In the genomic region with DNA sequence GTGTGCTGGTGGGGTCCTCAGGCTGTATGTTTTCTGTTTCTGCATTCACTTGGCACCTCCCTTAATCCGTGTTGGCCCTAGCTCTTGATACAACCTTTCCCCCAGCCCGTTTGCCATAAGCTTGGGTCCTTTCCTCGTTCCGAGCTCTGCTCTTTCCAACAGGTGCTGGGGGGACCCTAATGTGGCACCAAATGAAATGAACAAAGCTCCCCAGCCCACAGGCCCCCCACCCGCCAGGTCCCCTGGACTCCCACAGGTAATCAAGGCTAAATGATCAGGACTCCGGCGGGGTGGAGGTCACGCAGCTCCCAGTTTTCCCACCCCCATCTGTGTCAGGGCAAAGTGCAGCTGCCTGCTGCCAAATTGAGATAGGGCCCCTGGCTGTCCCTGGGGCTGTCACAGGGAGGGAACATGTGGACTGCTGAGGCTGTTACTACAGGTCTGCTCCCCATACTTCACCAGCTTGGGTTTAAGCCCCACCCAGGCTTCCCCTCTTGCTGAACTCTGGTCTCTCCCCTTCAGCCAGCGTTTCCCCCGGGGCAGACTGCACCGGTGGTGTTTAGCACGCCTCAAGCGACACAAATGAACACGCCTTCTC, we compare ENCODE assay signal across 7 mouse cellular contexts. TPM values are rescaled to one million over a fixed set of nuclear protein-coding genes. Genes with fewer than 3 reads are reported as not detected.
DNase-seq lines count a peak whose midpoint lies in the region; ATAC-seq and TF ChIP-seq lines count a peak whose summit lies in the region.

No protein-coding gene starts in this region.

- H3K4me1 ChIP-seq in E14TG2a.4 (replicated peaks; ENCODE audit: low read depth, low read length): peaks cover 64% of the 10 kb centered on the region
- peaks cover 64% of the 10 kb centered on the region for H3K4me1 ChIP-seq in erythroblast, embryonic 14.5 days (ENCODE audit: control insufficient read depth)
- peaks cover 18% of the 10 kb centered on the region for H3K4me1 ChIP-seq in hindbrain, postnatal 0 days (ENCODE audit: insufficient read depth, low read length)
- peaks cover 19 to 30% of the 10 kb centered on the region in 2 experiments for H3K4me1 ChIP-seq in liver, embryonic 14.5 days (replicated peaks; ENCODE audit: control insufficient read depth in 2 of 2, insufficient read depth in 2 of 2, low read length in 1 of 2)

- H3K36me3 ChIP-seq in E14TG2a.4 (ENCODE audit: insufficient read depth, low read length): peaks cover 50% of the 10 kb centered on the region
- peaks cover 50% of the 10 kb centered on the region for H3K36me3 ChIP-seq in erythroblast, embryonic 14.5 days (ENCODE audit: control insufficient read depth)
- H3K36me3 ChIP-seq in hindbrain, postnatal 0 days (ENCODE audit: insufficient read depth, low read length): peaks cover 23% of the 10 kb centered on the region
- H3K36me3 ChIP-seq in liver, embryonic 14.5 days (replicated peaks; ENCODE audit: control insufficient read depth, insufficient read depth, low read depth): peaks cover 42% of the 10 kb centered on the region

- H3K9me3 ChIP-seq in E14TG2a.4 (ENCODE audit: low read length): no peaks in the 10 kb centered on the region
- H3K9me3 ChIP-seq in erythroblast, embryonic 14.5 days (ENCODE audit: control insufficient read depth, low read length): no peaks in the 10 kb centered on the region
- no peaks in the 10 kb centered on the region for H3K9me3 ChIP-seq in hindbrain, postnatal 0 days (ENCODE audit: low read length)
- H3K9me3 ChIP-seq in liver, embryonic 14.5 days (ENCODE audit: control insufficient read depth, low read length): no peaks in the 10 kb centered on the region

- H3K27ac ChIP-seq in hindbrain, postnatal 0 days: peak overlapping the region; percentile 92
- peak overlapping the region; percentile 65 for H3K27ac ChIP-seq in liver, embryonic 14.5 days

- peak overlapping the region; percentile 95 for H3K4me3 ChIP-seq in E14TG2a.4 (replicated peaks; ENCODE audit: low read length)
- H3K4me3 ChIP-seq in erythroblast, embryonic 14.5 days (replicated peaks): peak overlapping the region; percentile 94
- H3K4me3 ChIP-seq in hindbrain, postnatal 0 days (ENCODE audit: low read length): peak overlapping the region; percentile 88
- peak overlapping the region; percentile 84 to 86 for H3K4me3 ChIP-seq in liver, embryonic 14.5 days (ENCODE audit: insufficient read depth in 1 of 2, low read depth in 2 of 2, low read length in 2 of 2)

- H3K4me2 ChIP-seq in hindbrain, postnatal 0 days (ENCODE audit: low read depth, low read length): peak overlapping the region; percentile 94
- H3K4me2 ChIP-seq in liver, embryonic 14.5 days (ENCODE audit: low read depth): peak overlapping the region; percentile 77

- WGBS in hindbrain, postnatal 0 days: 10% methylated on average over 14 of the region's 14 CpGs
- under 1% methylated on average over 14 of the region's 14 CpGs for WGBS in liver, embryonic 14.5 days (ENCODE audit: insufficient replicate concordance)

- no peaks in the 10 kb centered on the region for H3K27me3 ChIP-seq in E14TG2a.4 (ENCODE audit: insufficient read depth, low read length)
- H3K27me3 ChIP-seq in erythroblast, embryonic 14.5 days (ENCODE audit: control insufficient read depth): no peaks in the 10 kb centered on the region
- H3K27me3 ChIP-seq in hindbrain, postnatal 0 days (ENCODE audit: insufficient read depth, low read length): no peaks in the 10 kb centered on the region
- H3K27me3 ChIP-seq in liver, embryonic 14.5 days (ENCODE audit: control insufficient read depth, insufficient read depth, low read length): no peaks in the 10 kb centered on the region

- peak; percentile 60 for TF ChIP-seq EP300 in liver, embryonic 14.5 days (IDR thresholded peaks at IDR 0.05; ENCODE audit: low read depth)

- DNase-seq in adipocyte (ENCODE audit: low spot score): peak; percentile 75
- DNase-seq in hindbrain, postnatal 0 days (ENCODE audit: low spot score): no peak
- peak; percentile 64 to 68 (median 68) for DNase-seq in liver, embryonic 14.5 days (ENCODE audit: low read depth in 3 of 3, low spot score in 3 of 3)
- DNase-seq in spleen, postnatal 10 days (ENCODE audit: low spot score in 2 of 2): peak; percentile 61 to 66
- DNase-seq in layer of hippocampus, postnatal 25 days (ENCODE audit: extremely low spot score in 1 of 2, low spot score in 1 of 2): no peak

- TF ChIP-seq CTCF in E14TG2a.4 (conservative IDR thresholded peaks at IDR 0.05; ENCODE audit: low read length): no peak
- no peak for TF ChIP-seq CTCF in hindbrain, postnatal 0 days (IDR thresholded peaks at IDR 0.05; ENCODE audit: low read depth)
- no peak for TF ChIP-seq CTCF in liver, embryonic 14.5 days (IDR thresholded peaks at IDR 0.05; ENCODE audit: low read depth)

- H3K9ac ChIP-seq in hindbrain, postnatal 0 days (replicated peaks; ENCODE audit: low read length): peak overlapping the region; percentile 96
- peak overlapping the region; percentile 92 for H3K9ac ChIP-seq in liver, embryonic 14.5 days (replicated peaks)

- ATAC-seq in hindbrain, postnatal 0 days: no peak
- ATAC-seq in liver, embryonic 14.5 days (ENCODE audit: insufficient read depth): peak; percentile 66

RNA-seq across cellular contexts. Expression of gene Eif4g1, which starts 5.7 kb away (rescaled TPM):
- 37.6 and 54.8 TPM in 2 replicates for polyA plus RNA-seq in erythroblast, embryonic 14.5 days (2012)
- total RNA-seq in hindbrain, postnatal 0 days (2014; rRNA removed): 424 and 428 TPM in 2 replicates
- polyA plus RNA-seq in hindbrain, postnatal 0 days (2015; fragmentation: Nextera tagmentation; extraction: Ambion mirVana): 115 and 124 TPM in 2 replicates
- polyA plus RNA-seq in liver, embryonic 14.5 days (2012; rRNA removed): 76.0 and 101 TPM in 2 replicates
- 65.1 and 76.7 TPM in 2 replicates for polyA plus RNA-seq in liver, embryonic 14.5 days (2014; fragmentation: Nextera tagmentation; extraction: Ambion mirVana)
- total RNA-seq in layer of hippocampus, postnatal 25 days (2021): 100 to 1,000 TPM; 289 to 306 TPM

RNA-seq across cellular contexts. Expression of gene Fam131a, which starts 19.2 kb away (rescaled TPM):
- 0.26 and 0.29 TPM in 2 replicates for polyA plus RNA-seq in erythroblast, embryonic 14.5 days (2012)
- total RNA-seq in hindbrain, postnatal 0 days (2014; rRNA removed): 130 and 147 TPM in 2 replicates
- 49.0 and 55.4 TPM in 2 replicates for polyA plus RNA-seq in hindbrain, postnatal 0 days (2015; fragmentation: Nextera tagmentation; extraction: Ambion mirVana)
- polyA plus RNA-seq in liver, embryonic 14.5 days (2012; rRNA removed): 1.0 and 1.4 TPM in 2 replicates
- 1.3 TPM in 2 replicates for polyA plus RNA-seq in liver, embryonic 14.5 days (2014; fragmentation: Nextera tagmentation; extraction: Ambion mirVana)
- 100 to 1,000 TPM; 489 to 490 TPM for total RNA-seq in layer of hippocampus, postnatal 25 days (2021)

RNA-seq across cellular contexts. Expression of gene Psmd2, which starts 22.4 kb away (rescaled TPM):
- 19.6 and 22.4 TPM in 2 replicates for polyA plus RNA-seq in erythroblast, embryonic 14.5 days (2012)
- 192 and 196 TPM in 2 replicates for total RNA-seq in hindbrain, postnatal 0 days (2014; rRNA removed)
- 308 and 314 TPM in 2 replicates for polyA plus RNA-seq in hindbrain, postnatal 0 days (2015; fragmentation: Nextera tagmentation; extraction: Ambion mirVana)
- polyA plus RNA-seq in liver, embryonic 14.5 days (2012; rRNA removed): 61.5 and 89.2 TPM in 2 replicates
- 162 and 165 TPM in 2 replicates for polyA plus RNA-seq in liver, embryonic 14.5 days (2014; fragmentation: Nextera tagmentation; extraction: Ambion mirVana)
- 100 to 1,000 TPM; 220 to 240 TPM for total RNA-seq in layer of hippocampus, postnatal 25 days (2021)

RNA-seq across cellular contexts. Expression of gene Polr2h, which starts 43.7 kb away (rescaled TPM):
- polyA plus RNA-seq in erythroblast, embryonic 14.5 days (2012): 0.25 TPM in 1 of 2 replicates, not detected in the other
- 25.5 and 29.2 TPM in 2 replicates for total RNA-seq in hindbrain, postnatal 0 days (2014; rRNA removed)
- 88.6 and 90.8 TPM in 2 replicates for polyA plus RNA-seq in hindbrain, postnatal 0 days (2015; fragmentation: Nextera tagmentation; extraction: Ambion mirVana)
- polyA plus RNA-seq in liver, embryonic 14.5 days (2012; rRNA removed): 21.5 and 30.1 TPM in 2 replicates
- 45.4 and 49.6 TPM in 2 replicates for polyA plus RNA-seq in liver, embryonic 14.5 days (2014; fragmentation: Nextera tagmentation; extraction: Ambion mirVana)
- total RNA-seq in layer of hippocampus, postnatal 25 days (2021): 10 to 100 TPM; 24.8 to 26.2 TPM

RNA-seq across cellular contexts. Expression of gene Clcn2, which starts 43.7 kb away (rescaled TPM):
- polyA plus RNA-seq in erythroblast, embryonic 14.5 days (2012): 1.8 and 3.3 TPM in 2 replicates
- 57.0 and 74.6 TPM in 2 replicates for total RNA-seq in hindbrain, postnatal 0 days (2014; rRNA removed)
- polyA plus RNA-seq in hindbrain, postnatal 0 days (2015; fragmentation: Nextera tagmentation; extraction: Ambion mirVana): 18.5 and 21.2 TPM in 2 replicates
- polyA plus RNA-seq in liver, embryonic 14.5 days (2012; rRNA removed): 16.7 and 20.9 TPM in 2 replicates
- polyA plus RNA-seq in liver, embryonic 14.5 days (2014; fragmentation: Nextera tagmentation; extraction: Ambion mirVana): 4.9 and 5.6 TPM in 2 replicates
- total RNA-seq in layer of hippocampus, postnatal 25 days (2021): 10 to 100 TPM; 63.8 to 76.4 TPM

Comparison
In these comparisons a context has a peak if more than half of its experiments do, and no peak if none do; other contexts are left out.
1. DNase-seq: peak in adipocyte (single experiment), liver, embryonic 14.5 days (3 of 3) and spleen, postnatal 10 days (2 of 2); none in hindbrain, postnatal 0 days (single experiment) and layer of hippocampus, postnatal 25 days (0 of 2).
2. RNA of gene Fam131a, which starts 19.2 kb away (polyA plus RNA-seq): 49.0 to 55.4 TPM in hindbrain, postnatal 0 days; 1.0 to 1.4 TPM in liver, embryonic 14.5 days and 0.26 to 0.29 TPM in erythroblast, embryonic 14.5 days; every median in the first group is over 10 times any median in the second.
3. Peak in every context shown above with its lines, with median percentiles within 50 percentile points of each other: H3K4me3 ChIP-seq.